Mouse (Mus musculus) embryonic facial prominence, embryonic 13.5 days (tissue): ENCODE data around the gene Etl4. TPM values are rescaled to one million over a fixed set of nuclear protein-coding genes. Genes with fewer than 3 reads are reported as not detected.

Experiments used
- ATAC-seq: fragments of 200-750 bp; cut with Nextera tagmentation; 2 replicates; pipeline ENCODE4 v1.8.0; 2017; ENCODE audit warnings: low read depth; ENCODE audit not compliant: insufficient number of reproducible peaks, insufficient read depth, low FRiP score, low TSS enrichment
- H3K27ac ChIP-seq: fragments of 300-500 bp; sonication (generic); 2 replicates; pipeline ENCODE4 v1.5.1; 2015; ENCODE audit warnings: moderate library complexity, mild to moderate bottlenecking, inconsistent platforms
- H3K27me3 ChIP-seq: fragments of 300-500 bp; sonication (generic); 2 replicates; pipeline ENCODE4 v1.6.1; 2015; ENCODE audit warnings: mild to moderate bottlenecking, inconsistent platforms
- H3K36me3 ChIP-seq: fragments of 300-500 bp; sonication (generic); 2 replicates; pipeline ENCODE4 v1.6.1; 2015; ENCODE audit warnings: mild to moderate bottlenecking, inconsistent platforms
- H3K4me1 ChIP-seq: fragments of 300-500 bp; sonication (generic); 2 replicates; pipeline ENCODE4 v1.6.1; 2015; ENCODE audit warnings: inconsistent platforms
- H3K4me2 ChIP-seq: fragments of 300-500 bp; sonication (generic); 2 replicates; pipeline ENCODE4 v1.6.1; 2015; ENCODE audit warnings: moderate library complexity, mild to moderate bottlenecking, inconsistent platforms
- H3K4me3 ChIP-seq: fragments of 300-500 bp; sonication (generic); 2 replicates; pipeline ENCODE4 v1.5.1; 2015; ENCODE audit warnings: mild to moderate bottlenecking, inconsistent platforms
- H3K9ac ChIP-seq: fragments of 300-500 bp; sonication (generic); 2 replicates; pipeline ENCODE4 v1.6.1; 2015; ENCODE audit warnings: mild to moderate bottlenecking, inconsistent platforms
- H3K9me3 ChIP-seq: fragments of 300-500 bp; sonication (generic); 2 replicates; pipeline ENCODE4 v1.6.1; 2016; ENCODE audit warnings: inconsistent platforms
- WGBS: fragments of 180-500 bp; shearing (Covaris S2); methylation state at CpG from one replicate; pipeline ENCODE4 v1.1.7; 2015; ENCODE audit warnings: mixed read lengths; 5-methylcytosine and 5-hydroxymethylcytosine counted together
- polyA plus RNA-seq: library from polyadenylated mRNA; unstranded; fragments of >200 nt; fragmentation: Nextera tagmentation; extraction: Ambion mirVana; gene quantifications from 2 replicates; pipeline ENCODE4 v1.2.1, GENCODE M21; 2015

Etl4 gene
- polyA plus RNA-seq, 1 experiment from 2014 or later = 33.3 TPM

- Histone ChIP-seq H3K4me3 (no peak overlapping the region), H3K27me3 (no peaks in the 10 kb centered on the region), H3K4me2 (no peak overlapping the region), H3K4me1 (no peaks in the 10 kb centered on the region), H3K27ac (no peak overlapping the region), H3K36me3 (no peaks in the 10 kb centered on the region), H3K9me3 (no peaks in the 10 kb centered on the region), H3K9ac (no peak overlapping the region)
- no peak for ATAC-seq
- 87% methylated on average over 4 of the region's 4 CpGs for WGBS
These were observed 128.1 kb downstream of the Etl4 start for GRCm38 (mm10) chr2:20037671-20038070.

DNA sequence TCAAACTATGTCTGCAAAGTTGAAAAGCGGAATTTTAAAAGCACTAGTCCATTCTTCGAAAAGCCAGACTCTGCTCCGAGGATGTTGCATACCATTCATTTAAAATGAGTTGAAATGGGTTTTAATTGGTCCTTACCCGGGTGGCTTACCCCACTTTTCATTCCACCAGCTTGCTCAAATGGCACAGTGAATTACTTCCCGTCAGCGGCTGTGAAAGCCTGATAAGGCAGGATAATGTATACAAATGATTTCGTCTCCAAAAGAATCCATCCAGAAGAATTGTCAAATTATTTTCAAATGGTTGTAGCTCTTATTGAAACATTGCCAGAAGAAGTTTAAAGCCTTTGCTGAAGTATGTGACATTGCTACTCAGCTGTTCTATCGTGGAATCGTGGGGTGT, 162.8 kb downstream of the Etl4 start:
- no peak overlapping the region for H3K4me2 ChIP-seq
- no peak for ATAC-seq
- no peak overlapping the region for H3K4me3 ChIP-seq

GRCm38 (mm10) chr2:20076118-20076796, 166.7 kb downstream of the Etl4 start:
- H3K9me3 ChIP-seq = no peaks in the 10 kb centered on the region
- no peaks in the 10 kb centered on the region for H3K27me3 ChIP-seq
- WGBS = 73% methylated on average over 4 of the region's 4 CpGs
- no peak overlapping the region for H3K4me2 ChIP-seq
- no peak for ATAC-seq
- no peak overlapping the region for H3K4me3 ChIP-seq
- no peaks in the 10 kb centered on the region for H3K4me1 ChIP-seq
- H3K27ac ChIP-seq = no peak overlapping the region
- no peak overlapping the region for H3K9ac ChIP-seq
- H3K36me3 ChIP-seq = no peaks in the 10 kb centered on the region

More for the DNA sequence above, 162.8 kb downstream of the Etl4 start:
- Histone ChIP-seq H3K27me3 (no peaks in the 10 kb centered on the region), H3K4me1 (no peaks in the 10 kb centered on the region), H3K9ac (no peak overlapping the region), H3K9me3 (no peaks in the 10 kb centered on the region), H3K27ac (no peak overlapping the region), H3K36me3 (no peaks in the 10 kb centered on the region)
- 62% methylated on average over 9 of the region's 9 CpGs for WGBS

DNA sequence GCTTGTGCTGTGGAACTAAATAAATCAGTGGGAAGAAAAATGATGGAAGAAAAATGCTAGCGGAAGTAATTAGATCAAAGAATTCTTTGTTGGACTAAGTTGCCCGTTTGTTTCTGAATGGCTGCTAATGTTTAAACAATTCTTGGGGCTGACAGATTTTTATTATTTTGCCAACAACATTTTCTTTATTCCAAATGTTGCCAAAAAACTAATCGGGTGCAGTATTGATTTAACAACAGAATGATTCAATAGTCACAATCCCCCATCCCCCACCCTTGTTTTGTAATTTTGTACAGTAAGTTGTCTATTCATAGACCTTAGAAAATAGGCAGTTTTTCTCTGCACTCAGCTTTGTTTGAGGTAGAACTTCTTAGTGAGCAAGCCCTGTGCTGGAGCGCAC, 175.2 kb downstream of the Etl4 start:
- 66% methylated on average over 4 of the region's 4 CpGs for WGBS
- no peaks in the 10 kb centered on the region for H3K9me3 ChIP-seq

GRCm38 (mm10) chr2:20105456-20105855, 195.9 kb downstream of the Etl4 start:
- Histone ChIP-seq H3K9ac (no peak overlapping the region), H3K4me2 (no peak overlapping the region), H3K9me3 (no peaks in the 10 kb centered on the region), H3K36me3 (no peaks in the 10 kb centered on the region), H3K4me3 (no peak overlapping the region), H3K4me1 (no peaks in the 10 kb centered on the region), H3K27me3 (no peaks in the 10 kb centered on the region), H3K27ac (no peak overlapping the region)
- ATAC-seq = no peak
- 80% methylated on average over 1 of the region's 1 CpGs for WGBS

More for the DNA sequence above, 175.2 kb downstream of the Etl4 start:
- no peaks in the 10 kb centered on the region for H3K36me3 ChIP-seq
- H3K27ac ChIP-seq = no peak overlapping the region
- H3K9ac ChIP-seq = no peak overlapping the region
- no peaks in the 10 kb centered on the region for H3K27me3 ChIP-seq
- no peak for ATAC-seq
- no peak overlapping the region for H3K4me2 ChIP-seq
- no peaks in the 10 kb centered on the region for H3K4me1 ChIP-seq
- no peak overlapping the region for H3K4me3 ChIP-seq

DNA sequence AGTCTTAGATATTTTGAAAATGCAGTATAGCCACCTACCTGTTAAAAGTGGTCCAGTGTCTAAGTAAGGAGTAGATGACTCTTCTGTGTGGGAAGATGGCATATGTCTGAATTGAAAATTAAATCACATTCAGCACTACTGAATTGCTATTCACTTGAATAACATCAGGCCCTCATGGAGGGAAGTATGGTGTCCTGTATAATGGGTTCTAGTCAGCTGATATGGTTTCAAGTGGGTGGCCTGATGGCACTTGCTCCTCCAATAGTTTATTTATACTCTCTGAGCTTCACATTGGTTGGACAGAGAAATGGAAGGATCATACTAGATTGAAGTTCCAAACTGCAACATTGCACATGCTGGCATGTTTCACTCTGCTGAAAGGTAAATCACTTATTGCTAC, 202.1 kb downstream of the Etl4 start:
- Histone ChIP-seq H3K9me3 (no peaks in the 10 kb centered on the region), H3K4me1 (no peaks in the 10 kb centered on the region), H3K4me3 (no peak overlapping the region), H3K27me3 (no peaks in the 10 kb centered on the region), H3K9ac (no peak overlapping the region), H3K4me2 (no peak overlapping the region), H3K36me3 (no peaks in the 10 kb centered on the region), H3K27ac (no peak overlapping the region)
- no peak for ATAC-seq

DNA sequence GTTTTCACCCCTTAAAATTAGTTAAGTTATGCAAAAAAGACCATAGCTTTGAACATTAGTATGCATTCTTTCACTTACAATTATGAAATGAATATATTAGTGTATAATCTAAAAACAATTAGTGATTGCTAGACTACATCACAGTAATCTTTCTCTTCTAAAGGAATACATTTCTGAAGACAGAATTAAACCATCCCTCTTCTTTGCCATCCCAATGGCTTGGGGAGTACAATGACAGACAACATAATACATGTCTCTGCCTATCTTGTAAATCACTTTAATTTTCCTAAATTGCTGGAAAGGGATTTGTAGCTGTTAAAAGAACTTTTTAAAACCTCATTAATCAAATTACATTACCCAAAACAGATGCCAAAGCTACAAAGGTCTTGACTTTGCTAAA, 216.3 kb downstream of the Etl4 start:
- no peaks in the 10 kb centered on the region for H3K27me3 ChIP-seq
- H3K4me3 ChIP-seq = no peak overlapping the region
- H3K36me3 ChIP-seq = no peaks in the 10 kb centered on the region
- no peaks in the 10 kb centered on the region for H3K9me3 ChIP-seq
- H3K4me1 ChIP-seq = no peaks in the 10 kb centered on the region
- no peak for ATAC-seq
- no peak overlapping the region for H3K4me2 ChIP-seq
- no peak overlapping the region for H3K27ac ChIP-seq
- H3K9ac ChIP-seq = no peak overlapping the region

GRCm38 (mm10) chr2:20131792-20132191, 222.2 kb downstream of the Etl4 start:
- Histone ChIP-seq H3K4me2 (no peak overlapping the region), H3K27me3 (no peaks in the 10 kb centered on the region), H3K4me3 (no peak overlapping the region), H3K9me3 (no peaks in the 10 kb centered on the region), H3K9ac (no peak overlapping the region), H3K36me3 (no peaks in the 10 kb centered on the region), H3K27ac (no peak overlapping the region), H3K4me1 (no peaks in the 10 kb centered on the region)
- WGBS = 23% methylated on average over 2 of the region's 2 CpGs
- no peak for ATAC-seq

GRCm38 (mm10) chr2:20138426-20138825, 228.8 kb downstream of the Etl4 start:
- Histone ChIP-seq H3K27ac (no peak overlapping the region), H3K9me3 (no peaks in the 10 kb centered on the region), H3K36me3 (no peaks in the 10 kb centered on the region), H3K4me1 (no peaks in the 10 kb centered on the region), H3K27me3 (no peaks in the 10 kb centered on the region), H3K4me3 (no peak overlapping the region), H3K4me2 (no peak overlapping the region), H3K9ac (no peak overlapping the region)
- ATAC-seq = no peak
- WGBS = 90% methylated on average over 1 of the region's 1 CpGs

DNA sequence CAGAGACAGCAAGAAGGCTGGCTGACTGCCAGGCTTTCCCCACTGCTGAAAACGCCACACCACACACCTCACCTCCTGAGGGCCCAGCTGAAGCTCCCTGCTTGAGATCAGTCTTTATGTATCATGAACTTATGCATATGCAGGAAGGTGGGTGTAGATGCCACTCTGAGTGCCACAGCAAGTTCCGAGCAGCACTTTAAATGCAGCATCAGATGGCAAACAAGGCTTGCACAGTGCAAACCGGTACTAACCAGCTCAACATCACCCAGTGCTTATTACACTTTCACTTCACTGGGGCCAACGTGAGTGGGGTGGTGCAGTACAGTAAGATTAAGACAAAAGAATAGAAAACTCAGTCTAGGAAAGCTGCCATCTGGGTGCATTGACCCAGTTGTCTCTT, 235.8 kb downstream of the Etl4 start:
- Histone ChIP-seq H3K9me3 (no peaks in the 10 kb centered on the region), H3K9ac (no peak overlapping the region), H3K4me3 (no peak overlapping the region), H3K4me2 (no peak overlapping the region), H3K27ac (no peak overlapping the region), H3K4me1 (no peaks in the 10 kb centered on the region), H3K36me3 (no peaks in the 10 kb centered on the region), H3K27me3 (no peaks in the 10 kb centered on the region)
- 61% methylated on average over 4 of the region's 4 CpGs for WGBS
- no peak for ATAC-seq

GRCm38 (mm10) chr2:20167073-20167472, 257.5 kb downstream of the Etl4 start:
- H3K9me3 ChIP-seq = no peaks in the 10 kb centered on the region
- WGBS = 26% methylated on average over 1 of the region's 1 CpGs
- ATAC-seq = no peak

GRCm38 (mm10) chr2:20167566-20167965, 258.0 kb downstream of the Etl4 start:
- no peaks in the 10 kb centered on the region for H3K4me1 ChIP-seq
- H3K27me3 ChIP-seq = no peaks in the 10 kb centered on the region
- H3K4me2 ChIP-seq = no peak overlapping the region
- H3K36me3 ChIP-seq = no peaks in the 10 kb centered on the region
- no peak overlapping the region for H3K9ac ChIP-seq
- H3K4me3 ChIP-seq = no peak overlapping the region
- H3K27ac ChIP-seq = no peak overlapping the region
- no peaks in the 10 kb centered on the region for H3K9me3 ChIP-seq
- ATAC-seq = no peak
- 70% methylated on average over 5 of the region's 5 CpGs for WGBS

More at GRCm38 (mm10) chr2:20167073-20167472, 257.5 kb downstream of the Etl4 start:
- Histone ChIP-seq H3K9ac (no peak overlapping the region), H3K4me2 (no peak overlapping the region), H3K27ac (no peak overlapping the region), H3K27me3 (no peaks in the 10 kb centered on the region), H3K4me3 (no peak overlapping the region), H3K36me3 (no peaks in the 10 kb centered on the region), H3K4me1 (no peaks in the 10 kb centered on the region)
